Mouse (Mus musculus): Measurements from ENCODE around the gene Epc2. TPM values are rescaled to one million over a fixed set of nuclear protein-coding genes. Genes with fewer than 3 reads are reported as not detected.

Gene Epc2
- polyA plus RNA-seq, 1 experiment = 0.65 TPM

DNA sequence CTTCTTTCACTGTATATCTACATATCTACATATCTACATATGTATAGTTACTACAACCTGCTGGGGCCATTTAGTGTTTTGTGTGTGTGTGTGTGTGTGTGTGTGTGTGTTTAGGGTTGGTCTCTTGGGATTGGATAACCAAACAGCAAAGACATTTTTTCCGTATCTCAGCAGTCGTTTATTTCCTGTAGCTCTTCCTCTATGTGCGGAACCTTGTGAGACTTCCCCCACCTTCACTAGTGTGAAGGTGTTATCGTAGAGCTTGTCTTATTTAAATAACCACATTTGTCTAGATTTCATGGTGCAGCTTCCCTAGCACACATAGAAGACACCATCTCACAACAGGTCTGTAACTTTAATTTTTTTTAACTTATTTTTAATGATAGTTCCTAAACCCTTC, 106.1 kb downstream of the Epc2 start:
- no peak overlapping the region for H3K4me3 ChIP-seq (replicated peaks)
- peaks cover 32% of the 10 kb centered on the region for H3K36me3 ChIP-seq (replicated peaks; ENCODE audit: low read length)
- TF ChIP-seq GATA1 (IDR thresholded peaks at IDR 0.05; ENCODE audit: borderline replicate concordance, low read length) = no peak
- TF ChIP-seq FLI1 (IDR thresholded peaks at IDR 0.05; ENCODE audit: low read length) = no peak
- H3K27me3 ChIP-seq (replicated peaks) = no peaks in the 10 kb centered on the region
- peaks cover 9% of the 10 kb centered on the region for H3K9me3 ChIP-seq
- peaks cover 11% of the 10 kb centered on the region for H3K4me1 ChIP-seq

DNA sequence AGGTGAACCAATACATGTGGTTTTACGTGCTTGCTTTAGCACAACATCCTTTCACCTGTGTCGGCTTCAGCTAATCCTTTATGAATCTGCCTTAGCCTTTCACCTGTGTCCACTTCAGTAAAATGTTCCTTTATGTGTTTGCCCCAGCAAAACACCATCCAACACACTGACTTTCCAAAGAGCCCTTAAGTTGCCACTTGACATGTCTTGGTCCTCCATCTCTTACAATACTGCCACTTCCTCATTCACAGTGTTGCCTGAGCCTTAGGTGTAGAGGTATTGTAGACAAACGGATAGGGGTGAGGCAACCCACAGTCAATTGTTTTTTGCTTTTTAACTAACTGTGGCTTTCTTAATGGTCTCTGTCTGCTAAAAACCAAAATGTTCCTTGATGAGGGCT, 107.1 kb downstream of the Epc2 start:
- H3K4me3 ChIP-seq (replicated peaks) = no peak overlapping the region
- peaks cover 24% of the 10 kb centered on the region for H3K36me3 ChIP-seq (replicated peaks; ENCODE audit: low read length)
- H3K27me3 ChIP-seq (replicated peaks) = no peaks in the 10 kb centered on the region
- no peak for TF ChIP-seq GATA1 (IDR thresholded peaks at IDR 0.05; ENCODE audit: borderline replicate concordance, low read length)
- no peak for TF ChIP-seq FLI1 (IDR thresholded peaks at IDR 0.05; ENCODE audit: low read length)
- peaks cover 5% of the 10 kb centered on the region for H3K4me1 ChIP-seq
- H3K9me3 ChIP-seq = peaks cover 9% of the 10 kb centered on the region

DNA sequence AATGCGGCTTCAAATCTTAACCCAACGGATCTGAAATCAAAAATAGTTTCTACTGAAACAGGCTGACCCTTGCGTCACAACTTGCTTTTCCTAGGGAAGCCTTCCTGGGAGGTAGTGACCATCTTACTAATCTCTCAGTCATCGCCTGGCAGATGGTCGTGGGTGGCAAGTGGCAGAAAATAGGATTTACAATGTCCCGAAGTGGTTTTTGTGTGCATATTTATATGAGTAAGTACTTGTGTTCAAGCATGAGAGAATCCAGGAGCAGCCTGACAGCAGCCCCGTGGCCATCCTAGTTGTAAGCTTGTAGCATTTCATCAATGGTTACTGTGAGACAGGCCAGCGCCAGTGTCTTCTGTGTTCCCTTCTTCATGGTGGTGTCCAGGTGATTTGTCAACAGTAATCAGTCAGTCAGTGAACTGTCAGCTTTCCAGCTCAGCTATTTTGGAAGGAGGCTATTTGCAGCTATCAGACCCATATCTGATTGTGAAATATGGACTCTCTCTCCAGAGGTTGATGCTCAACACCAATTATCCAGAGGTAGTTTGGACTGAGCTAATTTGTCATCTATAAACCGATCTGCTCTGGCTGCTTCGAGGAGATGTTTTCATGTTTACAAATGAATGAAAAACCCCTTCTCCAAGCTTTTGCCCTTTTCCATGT, 111.5 kb downstream of the Epc2 start:
- Histone ChIP-seq H3K27me3 (replicated peaks) (no peaks in the 10 kb centered on the region), H3K36me3 (replicated peaks; ENCODE audit: low read length) (no peaks in the 10 kb centered on the region), H3K4me1 (peaks cover 3% of the 10 kb centered on the region), H3K9me3 (peaks cover 9% of the 10 kb centered on the region), H3K4me3 (replicated peaks) (no peak overlapping the region)
- TF ChIP-seq GATA1 (IDR thresholded peaks at IDR 0.05; ENCODE audit: borderline replicate concordance, low read length) (no peak), FLI1 (IDR thresholded peaks at IDR 0.05; ENCODE audit: low read length) (no peak)

DNA sequence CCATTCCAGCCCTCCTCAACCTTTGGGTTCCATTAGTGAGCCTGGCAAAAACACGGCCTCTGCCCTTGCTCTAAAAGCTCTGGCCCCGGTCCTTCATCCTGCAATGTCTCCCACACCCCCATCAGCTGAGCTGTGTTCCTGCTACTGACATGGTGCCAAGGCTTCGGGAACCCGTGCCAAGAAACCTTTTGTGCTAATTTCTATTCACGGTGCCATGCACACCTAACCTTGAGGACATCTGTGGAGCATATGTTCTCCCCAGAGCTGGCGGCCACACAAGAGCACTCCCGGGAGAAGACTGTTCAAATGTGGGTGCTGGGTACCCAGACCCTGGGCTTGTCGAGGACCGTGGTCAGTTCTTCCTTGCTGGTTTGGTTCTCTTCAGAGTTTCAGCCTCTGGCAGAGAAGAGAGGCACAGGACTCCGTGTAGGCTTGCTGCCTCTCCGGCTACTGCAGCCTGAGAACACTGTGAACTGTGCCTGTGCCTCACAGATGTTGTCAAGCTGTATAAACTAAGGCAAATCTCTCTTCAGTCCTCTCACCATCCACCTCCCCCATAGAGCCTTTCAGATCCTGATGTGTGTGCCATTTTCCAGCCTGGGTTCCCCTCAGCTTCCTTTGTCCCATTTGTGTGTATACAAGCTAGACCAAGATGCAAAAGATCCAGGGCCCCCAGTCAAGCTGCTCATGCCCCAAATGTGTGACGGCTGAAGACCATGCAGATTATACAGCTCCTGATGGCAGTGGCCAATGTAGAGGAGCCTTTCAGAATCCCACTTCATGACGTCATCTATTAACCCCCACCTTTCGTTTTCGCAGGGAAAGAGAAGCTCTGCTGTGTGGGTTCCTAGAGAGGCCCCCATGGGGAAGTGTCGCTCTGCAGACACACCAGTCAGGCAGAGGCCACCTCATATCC, 118.8 kb downstream of the Epc2 start:
- TF ChIP-seq GATA1 (IDR thresholded peaks at IDR 0.05; ENCODE audit: borderline replicate concordance, low read length) = no peak
- TF ChIP-seq FLI1 (IDR thresholded peaks at IDR 0.05; ENCODE audit: low read length) = no peak
- no peaks in the 10 kb centered on the region for H3K36me3 ChIP-seq (replicated peaks; ENCODE audit: low read length)
- no peak overlapping the region for H3K4me3 ChIP-seq (replicated peaks)

GRCm38 (mm10) chr2:49570778-49571101, 119.5 kb downstream of the Epc2 start:
- TF ChIP-seq GATA1 (IDR thresholded peaks at IDR 0.05; ENCODE audit: borderline replicate concordance, low read length) (no peak), FLI1 (IDR thresholded peaks at IDR 0.05; ENCODE audit: low read length) (no peak)
- Histone ChIP-seq H3K4me1 (no peaks in the 10 kb centered on the region), H3K27me3 (replicated peaks) (no peaks in the 10 kb centered on the region), H3K4me3 (replicated peaks) (no peak overlapping the region), H3K9me3 (0 out of 2 replicates have a peak, but pooled peaks cover 3% of the 10 kb centered on the region), H3K36me3 (replicated peaks; ENCODE audit: low read length) (no peaks in the 10 kb centered on the region)

More for the DNA sequence above, 118.8 kb downstream of the Epc2 start:
- Histone ChIP-seq H3K27me3 (replicated peaks) (no peaks in the 10 kb centered on the region), H3K9me3 (0 out of 2 replicates have a peak, but pooled peaks cover 3% of the 10 kb centered on the region), H3K4me1 (no peaks in the 10 kb centered on the region)

GRCm38 (mm10) chr2:49571159-49571920, 120.1 kb downstream of the Epc2 start:
- H3K4me3 ChIP-seq (replicated peaks) = no peak overlapping the region
- 0 out of 2 replicates have a peak, but pooled peaks cover 3% of the 10 kb centered on the region for H3K9me3 ChIP-seq
- H3K4me1 ChIP-seq = no peaks in the 10 kb centered on the region
- no peaks in the 10 kb centered on the region for H3K36me3 ChIP-seq (replicated peaks; ENCODE audit: low read length)
- H3K27me3 ChIP-seq (replicated peaks) = no peaks in the 10 kb centered on the region
- no peak for TF ChIP-seq GATA1 (IDR thresholded peaks at IDR 0.05; ENCODE audit: borderline replicate concordance, low read length)
- no peak for TF ChIP-seq FLI1 (IDR thresholded peaks at IDR 0.05; ENCODE audit: low read length)

DNA sequence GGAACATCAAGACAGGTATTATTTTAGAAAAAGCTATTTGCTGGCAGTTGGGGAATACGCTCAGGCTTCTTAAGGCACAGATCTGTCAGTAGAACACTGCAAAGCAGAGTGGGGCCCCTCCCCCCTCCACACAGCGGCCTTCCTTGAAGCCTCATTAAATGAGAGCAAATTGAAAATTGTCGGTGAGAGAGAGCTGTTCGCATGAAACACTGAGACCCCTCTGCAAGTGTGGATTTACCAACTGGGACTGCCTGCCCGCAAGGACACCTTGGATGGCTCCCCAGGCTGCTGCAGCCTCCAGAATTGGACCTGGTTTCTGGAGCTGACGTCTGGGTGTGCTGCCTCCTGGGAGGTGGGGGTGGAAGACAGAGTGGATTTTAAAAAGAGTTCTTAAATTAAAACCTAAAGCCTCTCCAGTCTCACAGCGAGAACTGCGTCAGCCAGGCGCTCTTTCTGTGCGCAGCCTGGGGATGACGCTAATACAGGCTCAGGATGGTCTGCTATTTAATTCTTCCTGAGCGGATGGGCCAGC, 120.9 kb downstream of the Epc2 start:
- Histone ChIP-seq H3K4me3 (replicated peaks) (no peak overlapping the region), H3K27me3 (replicated peaks) (no peaks in the 10 kb centered on the region), H3K9me3 (0 out of 2 replicates have a peak, but pooled peaks cover 3% of the 10 kb centered on the region), H3K36me3 (replicated peaks; ENCODE audit: low read length) (no peaks in the 10 kb centered on the region), H3K4me1 (no peaks in the 10 kb centered on the region)
- TF ChIP-seq GATA1 (IDR thresholded peaks at IDR 0.05; ENCODE audit: borderline replicate concordance, low read length) (no peak), FLI1 (IDR thresholded peaks at IDR 0.05; ENCODE audit: low read length) (no peak)

GRCm38 (mm10) chr2:49572684-49573083, 121.4 kb downstream of the Epc2 start:
- H3K4me1 ChIP-seq = no peaks in the 10 kb centered on the region
- H3K9me3 ChIP-seq = 0 out of 2 replicates have a peak, but pooled peaks cover 3% of the 10 kb centered on the region
- no peaks in the 10 kb centered on the region for H3K36me3 ChIP-seq (replicated peaks; ENCODE audit: low read length)
- H3K27me3 ChIP-seq (replicated peaks) = no peaks in the 10 kb centered on the region
- TF ChIP-seq FLI1 (IDR thresholded peaks at IDR 0.05; ENCODE audit: low read length) (no peak), GATA1 (IDR thresholded peaks at IDR 0.05; ENCODE audit: borderline replicate concordance, low read length) (no peak)
- no peak overlapping the region for H3K4me3 ChIP-seq (replicated peaks)

- no peaks in the 10 kb centered on the region for H3K36me3 ChIP-seq (replicated peaks; ENCODE audit: low read length)
- H3K4me3 ChIP-seq (replicated peaks) = no peak overlapping the region
- 0 out of 2 replicates have a peak, but pooled peaks cover 3% of the 10 kb centered on the region for H3K9me3 ChIP-seq
- H3K27me3 ChIP-seq (replicated peaks) = no peaks in the 10 kb centered on the region
- TF ChIP-seq GATA1 (IDR thresholded peaks at IDR 0.05; ENCODE audit: borderline replicate concordance, low read length) (no peak), FLI1 (IDR thresholded peaks at IDR 0.05; ENCODE audit: low read length) (no peak)
- no peaks in the 10 kb centered on the region for H3K4me1 ChIP-seq
These were observed 122.0 kb downstream of the Epc2 start for GRCm38 (mm10) chr2:49573282-49573681.

Data from megakaryocyte, embryonic 14.5 days (primary cell).